Mouse (Mus musculus) embryo, embryonic 11.5 days (tissue): ENCODE results near the gene Hacl1.

Source experiments
- DNase-seq: peaks from one replicate; pipeline ENCODE4 v3.0.0-alpha.2; 2012; ENCODE audit warnings: low read depth, low spot score

Hacl1 gene

GRCm38 (mm10) chr14:31576846-31577697, 64.0 kb downstream of the Hacl1 start:
- no peak for DNase-seq

GRCm38 (mm10) chr14:31575866-31576265, 65.2 kb downstream of the Hacl1 start:
- no peak for DNase-seq

- DNase-seq = no peak
Observed at GRCm38 (mm10) chr14:31574903-31575665, 66.0 kb downstream of the Hacl1 start.

- no peak for DNase-seq
Observed at GRCm38 (mm10) chr14:31572561-31573175, 68.4 kb downstream of the Hacl1 start.

- DNase-seq = no peak
Observed at GRCm38 (mm10) chr14:31571419-31571818, 69.7 kb downstream of the Hacl1 start.

- DNase-seq = no peak
Observed at GRCm38 (mm10) chr14:31570131-31570951, 70.7 kb downstream of the Hacl1 start.

- DNase-seq = no peak
Observed at GRCm38 (mm10) chr14:31569151-31569631, 71.9 kb downstream of the Hacl1 start.

- DNase-seq = no peak
Observed at GRCm38 (mm10) chr14:31565478-31566212, 75.4 kb downstream of the Hacl1 start.

GRCm38 (mm10) chr14:31564452-31565179, 76.5 kb downstream of the Hacl1 start:
- peak; percentile 46 for DNase-seq

GRCm38 (mm10) chr14:31560886-31561285, 80.2 kb downstream of the Hacl1 start:
- no peak for DNase-seq

GRCm38 (mm10) chr14:31559216-31559615, 81.9 kb downstream of the Hacl1 start:
- DNase-seq = no peak

- DNase-seq = no peak
Observed at GRCm38 (mm10) chr14:31557784-31558183, 83.3 kb downstream of the Hacl1 start.

GRCm38 (mm10) chr14:31557273-31557672, 83.8 kb downstream of the Hacl1 start:
- no peak for DNase-seq

GRCm38 (mm10) chr14:31556526-31557260, 84.4 kb downstream of the Hacl1 start:
- no peak for DNase-seq

- DNase-seq = no peak
Observed at GRCm38 (mm10) chr14:31555963-31556434, 85.1 kb downstream of the Hacl1 start.

GRCm38 (mm10) chr14:31555021-31555420, 86.1 kb downstream of the Hacl1 start:
- no peak for DNase-seq
